Mouse (Mus musculus) liver, embryonic 12.5 days (tissue): ENCODE measurements around the gene Gm28230. TPM values are rescaled to one million over a fixed set of nuclear protein-coding genes. Genes with fewer than 3 reads are reported as not detected.

Experiments
- ATAC-seq: fragments of 200-750 bp; cut with Nextera tagmentation; 2 replicates; pipeline ENCODE4 v1.8.0; 2017; ENCODE audit warnings: moderate number of reproducible peaks, mild to moderate bottlenecking, moderate library complexity
- H3K27ac ChIP-seq: fragments of 300-500 bp; sonication (generic); 2 replicates; pipeline ENCODE4 v1.5.1; 2016; ENCODE audit warnings: mild to moderate bottlenecking
- H3K27me3 ChIP-seq: fragments of 300-500 bp; sonication (generic); replicated peaks from 2 replicates; pipeline ENCODE4 v1.6.1; 2016; ENCODE audit warnings: mild to moderate bottlenecking, moderate library complexity
- H3K36me3 ChIP-seq: fragments of 300-500 bp; sonication (generic); 2 replicates; pipeline ENCODE4 v1.6.1; 2016; ENCODE audit warnings: mild to moderate bottlenecking, moderate library complexity
- H3K4me1 ChIP-seq: fragments of 300-500 bp; sonication (generic); 2 replicates; pipeline ENCODE4 v1.6.1; 2016
- H3K4me2 ChIP-seq: fragments of 300-500 bp; sonication (generic); 2 replicates; pipeline ENCODE4 v1.6.1; 2016; ENCODE audit warnings: mild to moderate bottlenecking, moderate library complexity
- H3K4me3 ChIP-seq: fragments of 300-500 bp; sonication (generic); 2 replicates; pipeline ENCODE4 v1.5.1; 2016; ENCODE audit warnings: mild to moderate bottlenecking, moderate library complexity
- H3K9ac ChIP-seq: fragments of 300-500 bp; sonication (generic); 2 replicates; pipeline ENCODE4 v1.6.1; 2016; ENCODE audit warnings: mild to moderate bottlenecking, moderate library complexity
- H3K9me3 ChIP-seq: fragments of 300-500 bp; sonication (generic); replicated peaks from 2 replicates; pipeline ENCODE4 v1.6.1; 2016; ENCODE audit warnings: mild to moderate bottlenecking, moderate library complexity
- WGBS: fragments of 180-500 bp; shearing (Covaris S2); methylation state at CpG from one replicate; pipeline ENCODE4 v1.1.7; 2016; ENCODE audit not compliant: insufficient replicate concordance; 5-methylcytosine and 5-hydroxymethylcytosine counted together
- polyA plus RNA-seq: library from polyadenylated mRNA; unstranded; fragments of >200 nt; fragmentation: Nextera tagmentation; extraction: Ambion mirVana; gene quantifications from 2 replicates; pipeline ENCODE4 v1.2.1, GENCODE M21; 2016

The Gm28230 gene
- polyA plus RNA-seq, 1 experiment from 2014 or later = not detected

GRCm38 (mm10) chr2:74693432-74693827 lies 33.1 kb upstream of the Gm28230 start:
- no peak overlapping the region for H3K4me3 ChIP-seq
- H3K27ac ChIP-seq = no peak overlapping the region
- H3K9ac ChIP-seq = no peak overlapping the region
- H3K4me2 ChIP-seq = no peak overlapping the region
- peaks cover 7% of the 10 kb centered on the region; the same call in 1 of the 2 replicates for H3K4me1 ChIP-seq
- no peaks in the 10 kb centered on the region for H3K36me3 ChIP-seq
- 9% methylated on average over 4 of the region's 4 CpGs for WGBS
- peaks cover 98% of the 10 kb centered on the region for H3K27me3 ChIP-seq
- no peaks in the 10 kb centered on the region for H3K9me3 ChIP-seq
- ATAC-seq = no peak

GRCm38 (mm10) chr2:74694066-74694465 lies 32.5 kb upstream of the Gm28230 start:
- no peaks in the 10 kb centered on the region for H3K9me3 ChIP-seq

GRCm38 (mm10) chr2:74695383-74695782 lies 31.1 kb upstream of the Gm28230 start:
- 5% methylated on average over 1 of the region's 1 CpGs for WGBS

More at GRCm38 (mm10) chr2:74694066-74694465, 32.5 kb upstream of the Gm28230 start:
- Histone ChIP-seq H3K27me3 (peaks cover 98% of the 10 kb centered on the region), H3K27ac (no peak overlapping the region), H3K4me2 (no peak overlapping the region), H3K4me3 (no peak overlapping the region), H3K9ac (no peak overlapping the region), H3K4me1 (peaks cover 9% of the 10 kb centered on the region; the same call in 1 of the 2 replicates), H3K36me3 (no peaks in the 10 kb centered on the region)
- WGBS = 2% methylated on average over 16 of the region's 16 CpGs
- no peak for ATAC-seq

DNA sequence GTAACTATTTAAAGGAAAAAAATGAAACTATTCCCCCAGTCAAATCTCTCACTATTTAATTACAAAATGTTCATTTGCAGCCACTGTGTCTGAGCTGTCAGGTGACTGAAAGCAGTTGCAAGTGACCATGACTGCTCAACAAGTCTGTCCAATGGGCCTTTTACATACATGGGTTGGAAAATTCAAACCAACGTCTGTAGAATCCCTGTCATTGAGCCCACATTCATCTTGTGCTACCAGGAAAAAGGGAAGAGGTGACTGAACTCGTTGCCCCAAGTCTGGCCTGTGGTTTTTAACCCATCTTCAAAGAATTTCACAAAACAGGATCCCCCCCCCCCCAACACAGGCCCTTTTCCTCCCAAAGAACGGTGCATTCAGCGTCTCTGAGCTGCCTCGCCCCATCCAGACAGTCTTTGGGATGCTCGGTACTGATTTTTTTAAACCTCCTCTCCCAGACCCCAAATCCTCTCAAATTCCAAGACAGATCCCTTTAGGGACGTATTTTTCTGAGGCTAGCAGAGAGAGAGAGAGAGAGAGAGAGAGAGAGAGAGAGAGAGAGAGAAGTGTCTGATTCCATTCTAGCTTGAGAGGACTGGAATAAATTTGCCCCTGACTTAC lies 30.6 kb upstream of the Gm28230 start:
- 2% methylated on average over 7 of the region's 7 CpGs for WGBS
- Histone ChIP-seq H3K4me2 (no peak overlapping the region), H3K27ac (no peak overlapping the region), H3K9me3 (no peaks in the 10 kb centered on the region), H3K4me1 (peaks cover 9% of the 10 kb centered on the region; the same call in 1 of the 2 replicates), H3K36me3 (no peaks in the 10 kb centered on the region), H3K4me3 (no peak overlapping the region), H3K9ac (no peak overlapping the region), H3K27me3 (peaks cover 100% of the 10 kb centered on the region)
- ATAC-seq = no peak

More at GRCm38 (mm10) chr2:74695383-74695782, 31.1 kb upstream of the Gm28230 start:
- H3K9me3 ChIP-seq = no peaks in the 10 kb centered on the region
- H3K4me2 ChIP-seq = no peak overlapping the region
- H3K9ac ChIP-seq = no peak overlapping the region
- no peak overlapping the region for H3K27ac ChIP-seq
- H3K4me3 ChIP-seq = no peak overlapping the region
- ATAC-seq = no peak
- peaks cover 9% of the 10 kb centered on the region; the same call in 1 of the 2 replicates for H3K4me1 ChIP-seq
- no peaks in the 10 kb centered on the region for H3K36me3 ChIP-seq
- peaks cover 99% of the 10 kb centered on the region for H3K27me3 ChIP-seq

GRCm38 (mm10) chr2:74696442-74697335 lies 29.8 kb upstream of the Gm28230 start:
- ATAC-seq = no peak
- 5% methylated on average over 34 of the region's 34 CpGs for WGBS
- Histone ChIP-seq H3K9ac (no peak overlapping the region), H3K4me2 (no peak overlapping the region), H3K9me3 (no peaks in the 10 kb centered on the region), H3K36me3 (no peaks in the 10 kb centered on the region), H3K27ac (no peak overlapping the region), H3K27me3 (peaks cover 100% of the 10 kb centered on the region), H3K4me3 (no peak overlapping the region), H3K4me1 (peaks cover 9% of the 10 kb centered on the region; the same call in 1 of the 2 replicates)

DNA sequence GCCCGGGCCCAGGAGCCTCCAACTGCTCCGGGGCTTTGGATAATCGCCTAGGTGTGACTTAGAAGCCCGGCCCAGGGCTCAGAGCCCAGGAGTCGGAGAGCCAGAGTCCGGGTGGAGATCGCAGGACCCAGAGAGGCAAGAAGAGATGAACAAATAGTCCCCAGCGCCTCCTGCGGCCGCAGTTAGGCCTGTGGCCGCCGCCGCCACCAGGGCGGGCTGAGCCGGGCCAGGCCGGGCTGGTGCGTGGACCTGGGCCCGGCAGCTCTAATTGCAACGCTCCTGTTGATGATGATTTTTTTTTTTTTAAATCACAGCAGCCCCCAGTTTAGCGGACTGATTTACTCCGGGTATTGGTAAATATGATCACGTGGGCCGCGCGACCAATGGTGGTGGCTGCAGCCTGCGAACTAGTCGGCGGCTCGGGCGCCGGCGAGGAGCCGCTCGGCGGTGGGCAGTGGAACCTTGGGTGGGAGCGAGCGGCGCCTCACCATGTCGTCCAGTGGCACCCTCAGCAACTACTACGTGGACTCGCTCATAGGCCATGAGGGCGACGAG lies 28.9 kb upstream of the Gm28230 start, which contains the start of gene Hoxd9:
Hoxd9 (plus strand) TSS at position 161 of the 555 bp plus-strand sequence.
- Histone ChIP-seq H3K27ac (no peak within 1 kb of the TSS), H3K27me3 (peaks cover 100% of the 10 kb centered on the region), H3K4me2 (peak within 1 kb of the TSS; percentile 55), H3K9ac (no peak within 1 kb of the TSS), H3K9me3 (no peaks in the 10 kb centered on the region), H3K4me3 (peak within 1 kb of the TSS; percentile 35), H3K36me3 (no peaks in the 10 kb centered on the region), H3K4me1 (peaks cover 9% of the 10 kb centered on the region; the same call in 1 of the 2 replicates)
- WGBS = under 1% methylated on average over 43 of the region's 43 CpGs
- no peak; the same call in 1 of the 2 replicates for ATAC-seq

- H3K4me1 ChIP-seq = peaks cover 9% of the 10 kb centered on the region; the same call in 1 of the 2 replicates
- H3K4me3 ChIP-seq = peak overlapping the region; percentile 35
- no peak overlapping the region for H3K27ac ChIP-seq
Measured at GRCm38 (mm10) chr2:74698201-74699052, 28.1 kb upstream of the Gm28230 start.

GRCm38 (mm10) chr2:74699053-74699430 lies 27.5 kb upstream of the Gm28230 start:
- ATAC-seq = no peak
- H3K4me3 ChIP-seq = no peak overlapping the region
- H3K9ac ChIP-seq = no peak overlapping the region
- no peak overlapping the region for H3K4me2 ChIP-seq
- H3K27ac ChIP-seq = no peak overlapping the region
- WGBS = 2% methylated on average over 17 of the region's 17 CpGs
- H3K4me1 ChIP-seq = peaks cover 9% of the 10 kb centered on the region; the same call in 1 of the 2 replicates
- no peaks in the 10 kb centered on the region for H3K9me3 ChIP-seq
- H3K27me3 ChIP-seq = peaks cover 100% of the 10 kb centered on the region
- no peaks in the 10 kb centered on the region for H3K36me3 ChIP-seq

More at GRCm38 (mm10) chr2:74698201-74699052, 28.1 kb upstream of the Gm28230 start:
- Histone ChIP-seq H3K9me3 (no peaks in the 10 kb centered on the region), H3K36me3 (no peaks in the 10 kb centered on the region), H3K27me3 (peaks cover 100% of the 10 kb centered on the region), H3K4me2 (peak overlapping the region; percentile 55), H3K9ac (no peak overlapping the region)
- no peak for ATAC-seq
- 2% methylated on average over 64 of the region's 86 CpGs for WGBS

DNA sequence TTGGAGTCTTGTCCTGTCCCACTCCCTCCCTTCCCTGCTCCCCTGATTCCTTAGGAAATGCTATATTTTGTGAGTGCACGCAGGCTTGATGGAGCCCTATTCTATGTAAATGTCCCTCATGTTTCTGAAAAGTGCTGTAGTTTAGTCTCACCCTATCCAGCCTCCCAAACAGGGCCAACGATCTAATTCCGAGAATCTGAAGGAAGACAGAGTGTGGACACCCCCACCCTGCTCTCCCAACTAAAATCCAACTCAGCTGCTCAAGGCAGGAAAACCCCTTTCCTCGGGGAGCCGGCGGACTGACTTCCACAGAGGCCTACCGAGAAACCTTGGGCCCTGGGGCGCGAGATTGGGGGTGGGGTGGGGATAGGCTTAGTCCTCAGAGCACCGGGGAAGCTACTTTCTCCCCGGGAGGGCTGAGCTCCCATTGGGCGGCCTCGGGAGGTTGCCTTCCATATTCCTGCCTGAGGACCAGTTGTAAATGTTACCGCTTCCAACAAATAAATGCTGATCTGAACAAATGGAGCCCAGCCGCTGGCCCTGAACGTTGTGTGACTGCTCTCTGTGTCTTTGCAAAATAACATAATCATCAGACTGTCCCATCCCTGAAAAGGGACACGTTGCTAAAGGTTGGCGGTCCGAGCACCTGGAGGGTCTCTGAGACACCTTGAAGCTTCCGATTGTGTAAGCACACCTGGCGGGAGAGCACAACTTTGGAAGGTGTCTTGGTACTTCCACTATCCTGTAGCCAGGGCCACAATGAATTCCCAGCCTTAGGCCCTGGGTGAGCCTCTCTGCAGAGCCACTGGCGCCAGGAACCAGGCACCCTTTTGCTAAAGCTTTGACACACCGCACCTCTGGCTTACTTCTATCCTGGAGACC lies 26.6 kb upstream of the Gm28230 start:
- H3K27ac ChIP-seq = no peak overlapping the region
- no peaks in the 10 kb centered on the region for H3K9me3 ChIP-seq
- H3K27me3 ChIP-seq = peaks cover 100% of the 10 kb centered on the region
- H3K4me3 ChIP-seq = no peak overlapping the region
- no peak overlapping the region for H3K4me2 ChIP-seq
- WGBS = 10% methylated on average over 23 of the region's 23 CpGs
- ATAC-seq = no peak
- peaks cover 13% of the 10 kb centered on the region; the same call in 1 of the 2 replicates for H3K4me1 ChIP-seq
- H3K9ac ChIP-seq = no peak overlapping the region
- H3K36me3 ChIP-seq = no peaks in the 10 kb centered on the region

GRCm38 (mm10) chr2:74700546-74701112 lies 25.9 kb upstream of the Gm28230 start:
- H3K27me3 ChIP-seq = peaks cover 100% of the 10 kb centered on the region
- no peak overlapping the region for H3K4me2 ChIP-seq
- H3K36me3 ChIP-seq = no peaks in the 10 kb centered on the region
- ATAC-seq = no peak
- 13% methylated on average over 22 of the region's 22 CpGs for WGBS
- no peak overlapping the region for H3K4me3 ChIP-seq
- H3K27ac ChIP-seq = no peak overlapping the region
- H3K4me1 ChIP-seq = peaks cover 20% of the 10 kb centered on the region
- H3K9me3 ChIP-seq = no peaks in the 10 kb centered on the region
- H3K9ac ChIP-seq = no peak overlapping the region
